Mouse (Mus musculus) right cerebral cortex, postnatal 10 days (tissue): ENCODE measurements around the gene Gm20716.

Experiments used
- DNase-seq, 2 experiments: peaks; one replicate each; pipeline ENCODE4 v3.0.0; 2021; ENCODE audit warnings: low spot score in 2 of 2

The Gm20716 gene

DNA sequence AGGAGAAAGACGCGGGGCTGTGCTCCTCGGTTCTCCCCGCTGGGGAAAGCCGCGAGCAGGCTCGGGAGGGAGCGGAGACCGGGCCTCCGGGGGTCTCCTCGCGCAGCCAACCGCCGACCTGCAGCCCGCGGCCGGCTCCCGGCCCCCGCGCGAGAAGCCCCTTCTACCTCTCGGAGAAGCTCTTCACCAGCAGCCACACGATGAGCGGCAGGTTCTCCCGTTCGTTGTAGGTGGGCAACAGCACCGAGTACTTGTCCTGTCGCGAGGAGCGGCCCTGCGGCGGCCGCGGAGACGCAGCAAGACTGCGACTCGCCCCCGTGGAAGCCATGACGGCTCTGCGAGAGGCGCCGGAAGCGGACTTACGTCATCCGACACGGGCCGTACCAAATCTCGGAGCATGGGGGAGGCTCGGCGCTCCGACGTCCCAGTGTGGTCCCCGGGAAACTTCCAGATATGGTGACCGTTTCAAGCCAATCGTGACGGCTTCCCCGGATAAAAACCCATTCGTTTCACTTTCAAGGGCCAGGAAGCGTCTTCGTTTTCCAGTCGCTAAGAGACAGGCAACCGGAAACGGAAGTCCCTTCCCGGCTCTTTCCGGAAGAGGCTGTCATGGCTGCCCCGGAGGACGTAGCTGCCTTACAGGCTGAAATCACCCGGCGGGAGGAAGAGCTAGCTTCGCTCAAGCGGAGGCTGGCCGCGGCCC lies at the start of gene Gm20716, which contains the start of the genes Dpm1 and Mocs3:
Gene Gm20716 (minus strand): TSS at position 339 of the 703 bp plus-strand sequence.
Gene Dpm1 (minus strand): TSS at position 566 of the 703 bp plus-strand sequence.
Gene Mocs3 (plus strand): TSS at position 597 of the 703 bp plus-strand sequence.
- peak; percentile 89 to 92 for DNase-seq

DNA sequence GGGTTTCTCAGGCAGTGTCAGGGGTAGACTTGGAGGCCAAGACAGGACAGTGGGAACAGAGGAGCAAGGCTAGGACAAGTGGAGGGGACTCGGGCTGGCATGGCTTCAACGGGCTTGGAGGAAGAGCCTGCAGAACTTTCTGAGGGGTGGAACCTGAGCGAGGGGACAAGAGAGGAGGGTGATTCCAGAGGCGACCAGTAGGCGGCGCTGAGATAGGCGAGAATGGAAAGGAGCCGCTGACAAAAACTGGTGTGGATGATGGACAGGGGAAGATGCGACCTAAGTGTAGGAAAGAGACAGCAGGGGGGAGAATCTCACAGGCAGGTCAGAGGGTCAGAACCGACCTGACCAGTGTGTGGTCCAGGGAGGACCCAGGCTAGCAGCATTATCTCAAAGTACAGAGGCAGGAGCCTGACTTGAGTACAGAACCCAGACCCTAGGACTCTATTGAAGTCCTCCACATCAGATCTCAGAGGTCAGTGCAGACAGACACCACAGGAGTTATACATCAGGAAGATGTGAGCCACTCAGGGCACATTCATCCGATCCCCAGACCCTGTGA lies 44.3 kb upstream of the Gm20716 start:
- DNase-seq, result peak in 1 of 2 experiments; percentile 80

DNA sequence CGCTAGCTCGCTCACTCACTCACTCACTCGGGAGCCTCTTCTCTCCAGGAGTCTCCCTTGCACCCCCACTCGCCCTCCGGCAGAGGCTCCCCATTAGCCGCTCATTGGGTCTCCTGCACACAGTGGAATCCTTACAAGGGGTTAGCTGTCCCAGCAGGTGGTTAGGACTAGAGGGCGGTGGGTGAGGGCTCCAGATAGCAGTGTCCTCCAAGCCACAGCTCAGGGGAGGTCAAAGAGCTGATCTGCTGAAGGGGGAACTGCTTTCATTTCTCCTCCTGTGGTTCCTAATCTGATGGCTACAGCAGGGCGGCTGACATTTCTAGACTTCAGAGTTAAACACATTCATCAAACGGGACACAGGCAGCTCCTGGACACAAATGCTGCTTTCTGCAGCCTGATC lies 43.2 kb upstream of the Gm20716 start:
- DNase-seq, result no peak

DNA sequence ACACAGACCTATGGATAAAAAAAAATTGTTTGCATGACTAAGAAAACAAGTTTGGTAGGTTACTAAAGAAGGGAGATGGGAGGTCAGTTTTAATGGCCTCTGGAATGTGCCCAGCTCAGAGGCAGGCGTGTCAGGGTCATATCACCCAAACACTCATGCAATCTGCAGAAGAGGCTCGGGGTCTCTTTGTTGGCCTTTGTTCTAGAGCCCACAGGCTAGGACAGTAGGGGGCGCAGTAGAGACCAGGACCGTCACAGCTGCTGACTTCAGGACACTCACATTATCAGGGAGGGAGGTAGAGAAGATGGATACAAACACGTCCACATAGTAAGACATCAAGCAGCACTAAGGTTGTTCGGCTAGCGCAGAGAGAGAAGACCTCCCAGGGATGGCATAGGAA lies 37.9 kb upstream of the Gm20716 start:
- DNase-seq, result no peak

DNA sequence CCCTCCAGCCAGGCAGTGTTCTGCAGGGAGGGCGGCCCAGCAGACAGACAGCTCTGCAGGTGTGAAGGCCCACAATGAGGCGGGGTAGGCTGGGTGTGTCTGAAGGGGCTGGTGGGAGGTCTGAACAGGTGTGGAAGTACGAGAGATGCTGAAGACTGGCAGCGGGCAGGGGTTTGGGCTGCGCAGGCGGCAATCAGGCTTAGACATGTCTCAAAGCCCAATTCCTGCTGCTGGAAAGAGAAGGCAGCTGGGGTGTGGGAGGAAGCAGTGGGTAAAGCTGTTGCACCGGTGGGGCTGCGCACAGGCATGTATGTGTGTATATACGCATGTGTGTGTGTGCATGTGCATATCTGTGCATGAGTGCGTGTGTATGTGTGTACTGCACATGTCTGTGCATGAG lies 30.7 kb upstream of the Gm20716 start:
- peak; percentile 68 to 80 for DNase-seq

DNA sequence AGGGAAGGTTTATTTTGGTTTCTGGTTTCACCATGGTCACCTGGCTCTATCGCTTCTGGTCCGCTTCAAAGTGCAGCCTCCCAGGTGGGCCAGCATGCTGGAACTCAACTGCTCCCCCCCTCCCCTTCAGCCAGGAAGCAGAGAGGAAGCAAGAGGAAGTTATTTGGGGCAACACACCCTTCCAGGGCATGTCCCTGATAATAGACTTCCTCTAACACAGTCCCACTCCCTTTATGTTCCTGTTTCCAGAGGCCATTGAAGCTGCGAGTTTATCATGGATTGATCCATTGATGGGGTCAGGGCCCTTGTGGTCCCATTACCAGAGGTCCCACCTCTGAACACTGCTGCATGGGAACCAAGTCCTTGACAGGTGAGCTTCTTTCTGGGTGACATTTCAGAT lies 30.0 kb upstream of the Gm20716 start:
- DNase-seq, result no peak

DNA sequence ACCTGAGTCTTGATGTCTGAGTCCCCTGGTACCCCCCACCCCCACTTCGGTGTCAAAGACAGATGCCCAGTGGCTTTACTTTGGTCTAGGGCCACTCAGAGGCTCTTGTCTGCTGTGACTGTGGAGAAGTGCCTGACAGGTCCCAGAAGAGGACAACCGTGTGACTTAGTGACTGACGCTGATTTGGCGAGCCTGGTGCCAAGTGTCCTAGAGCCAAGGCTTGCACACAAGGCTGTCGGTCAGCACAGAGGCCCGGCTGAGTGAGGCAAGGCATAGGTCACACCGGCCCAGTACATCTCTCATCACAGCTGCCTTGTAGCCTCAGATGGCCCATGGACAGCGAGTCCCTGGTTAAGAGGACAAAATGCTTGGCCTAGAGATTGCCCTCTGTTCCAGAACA lies 28.9 kb upstream of the Gm20716 start:
- DNase-seq, result no peak

DNA sequence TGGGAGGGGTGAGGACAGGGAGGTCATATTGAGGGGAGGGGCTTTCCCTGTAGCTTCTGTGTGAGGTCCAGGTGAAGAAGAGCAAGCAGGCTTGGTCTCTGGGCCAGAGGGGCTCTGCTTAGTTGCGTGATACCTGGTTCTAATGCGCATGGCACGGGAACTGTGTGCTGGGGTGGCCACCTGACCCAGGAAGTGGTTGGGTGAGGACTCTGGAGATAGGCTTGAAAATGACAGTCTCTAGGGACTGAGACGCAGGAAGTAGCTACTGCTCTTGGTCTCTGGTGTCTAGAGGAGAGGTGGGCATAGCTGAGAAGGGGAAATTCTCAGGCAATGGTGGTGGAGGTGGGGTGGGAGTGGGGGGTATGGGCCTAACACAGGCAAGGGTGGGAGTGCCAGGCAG lies 27.0 kb upstream of the Gm20716 start:
- no peak for DNase-seq

DNA sequence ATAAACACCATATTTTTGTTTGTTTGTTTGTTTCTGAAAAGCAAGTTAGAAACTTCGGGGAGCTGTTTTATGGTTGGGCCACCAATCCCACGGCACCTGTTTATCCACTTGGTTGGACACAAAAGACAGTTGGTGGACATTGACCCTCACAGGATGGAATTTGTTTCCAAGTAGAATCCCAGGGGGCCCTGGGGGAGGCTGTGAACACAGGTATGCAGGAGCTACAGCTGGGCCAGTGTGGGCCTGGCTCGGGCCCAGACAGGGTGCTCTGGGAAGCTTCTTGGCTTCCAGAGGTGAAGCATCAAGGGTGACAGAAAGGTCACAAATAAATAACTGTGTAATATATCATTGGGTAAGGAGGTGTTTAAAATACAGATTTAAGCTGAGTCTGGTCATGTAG lies 26.3 kb upstream of the Gm20716 start:
- no peak for DNase-seq

DNA sequence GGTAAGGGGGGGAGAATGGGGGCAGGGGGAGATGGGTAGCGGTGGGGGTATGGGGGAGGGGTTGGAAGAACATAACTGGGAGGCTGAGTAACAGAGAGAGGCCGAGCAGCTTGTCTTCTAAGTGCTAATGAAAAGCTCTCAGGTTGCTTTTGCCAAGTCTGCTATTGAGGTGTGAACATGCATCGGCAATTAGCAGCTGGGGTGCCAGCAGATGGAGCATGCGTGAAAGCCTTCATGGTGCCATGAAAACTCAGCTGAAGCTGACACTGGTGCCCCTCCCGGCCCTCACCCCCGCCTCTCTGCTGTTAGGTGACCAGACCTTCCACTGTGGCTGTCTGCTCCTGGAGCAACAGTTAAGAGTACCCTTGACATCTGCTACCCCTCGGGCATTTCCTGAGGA lies 23.7 kb upstream of the Gm20716 start:
- DNase-seq, result peak; percentile 65 to 85

DNA sequence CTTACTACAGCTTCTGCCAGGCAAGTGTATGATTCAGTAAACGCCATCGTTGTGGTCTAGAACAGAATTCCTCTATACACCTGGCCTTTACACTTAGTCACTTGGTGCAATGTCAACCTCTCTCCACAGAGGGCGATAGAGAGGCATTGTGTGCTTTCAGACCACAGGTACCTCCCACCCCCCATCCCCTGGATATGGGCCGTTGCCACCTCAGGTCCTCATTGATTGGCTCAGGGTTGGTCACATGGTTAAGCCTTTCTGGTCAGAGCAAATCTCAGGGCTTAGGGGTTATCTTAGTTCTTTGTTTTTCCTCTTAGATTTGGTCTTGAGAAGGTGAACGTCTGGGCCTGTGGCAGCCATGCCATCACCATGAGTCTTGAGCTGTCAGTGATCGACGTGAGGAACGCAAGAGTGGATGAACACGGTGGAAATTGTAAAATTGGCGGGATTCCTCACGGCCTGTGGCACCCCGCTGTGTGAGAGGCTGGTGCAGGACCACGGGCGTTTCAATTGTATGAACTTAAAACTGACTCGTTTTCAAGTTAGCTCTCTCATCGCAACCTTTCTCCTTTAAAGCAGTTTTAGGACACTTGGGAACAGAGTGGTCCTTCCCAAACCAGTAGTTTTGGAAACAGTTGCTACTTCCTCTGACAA lies 22.6 kb upstream of the Gm20716 start:
- no peak for DNase-seq

DNA sequence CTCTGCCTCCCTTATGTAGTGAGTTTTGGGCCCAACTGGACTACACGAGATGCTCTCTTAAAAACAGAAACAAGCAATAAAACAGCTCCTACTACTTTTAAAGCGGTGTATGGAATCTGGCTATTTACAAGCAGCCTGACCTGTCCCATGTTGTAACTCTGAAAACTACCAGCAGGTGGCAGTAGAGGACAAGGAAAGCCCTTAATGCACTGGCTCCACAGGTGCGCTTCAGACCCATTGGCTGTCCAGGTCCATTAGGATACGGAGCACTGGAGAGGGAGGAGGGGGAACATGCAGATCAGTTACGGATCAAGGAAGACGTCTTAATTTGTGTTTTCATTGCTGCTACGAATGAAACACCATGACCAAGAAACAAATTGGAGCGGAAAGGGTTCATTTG lies 20.1 kb upstream of the Gm20716 start:
- DNase-seq, result peak; percentile 87 to 91

DNA sequence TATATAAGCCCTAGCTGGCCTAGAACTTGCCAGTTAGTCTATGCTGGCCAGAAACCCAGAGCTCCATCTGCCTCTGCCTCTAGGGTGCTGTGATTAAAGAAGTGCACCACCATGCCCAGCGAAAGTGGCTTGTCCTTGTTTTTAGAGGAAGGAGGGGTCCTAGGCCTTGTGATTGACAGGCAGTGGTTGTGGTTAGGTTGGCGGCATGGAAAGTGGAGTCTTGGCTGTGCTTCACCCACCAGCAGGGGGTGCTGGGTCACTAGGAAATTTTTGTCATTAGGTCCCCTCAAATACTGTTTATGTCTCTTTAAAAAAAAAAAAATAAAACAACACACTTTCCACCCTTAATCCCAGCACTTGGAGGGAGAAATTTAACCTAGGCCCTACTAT lies 18.7 kb upstream of the Gm20716 start:
- no peak for DNase-seq

DNA sequence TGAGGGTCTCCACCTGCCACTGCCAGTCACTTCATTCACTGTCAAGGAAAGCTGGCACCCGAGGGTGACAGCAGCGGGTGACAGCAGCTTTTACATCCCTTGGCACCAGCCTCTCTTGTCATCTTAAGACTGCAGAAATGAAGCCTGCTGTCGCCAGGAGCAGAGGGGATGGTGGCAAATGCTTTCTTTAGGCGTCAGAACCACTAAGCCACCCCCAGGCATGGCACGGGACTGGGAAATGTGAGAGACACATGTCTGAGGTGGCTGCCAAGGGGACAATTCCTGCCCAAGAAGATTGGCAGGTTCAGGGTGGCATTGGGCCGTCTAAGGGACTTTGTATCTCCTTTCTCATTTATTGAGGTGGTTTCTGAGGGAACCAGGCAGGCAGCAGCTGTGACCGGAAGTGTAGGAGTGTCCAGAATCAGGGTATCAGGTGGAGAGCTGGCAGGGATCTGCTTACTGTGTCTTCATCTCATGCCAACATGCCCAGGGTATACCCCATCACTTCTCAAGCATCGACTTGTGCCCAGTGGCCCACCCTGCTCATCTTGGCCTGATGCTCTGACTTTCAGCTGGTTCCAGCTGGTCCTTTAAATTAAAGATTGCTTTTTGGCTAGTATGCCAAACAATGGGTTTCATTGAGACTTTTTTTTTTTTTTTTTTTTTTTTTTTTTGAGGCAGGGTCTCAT lies 18.1 kb upstream of the Gm20716 start:
- no peak for DNase-seq

DNA sequence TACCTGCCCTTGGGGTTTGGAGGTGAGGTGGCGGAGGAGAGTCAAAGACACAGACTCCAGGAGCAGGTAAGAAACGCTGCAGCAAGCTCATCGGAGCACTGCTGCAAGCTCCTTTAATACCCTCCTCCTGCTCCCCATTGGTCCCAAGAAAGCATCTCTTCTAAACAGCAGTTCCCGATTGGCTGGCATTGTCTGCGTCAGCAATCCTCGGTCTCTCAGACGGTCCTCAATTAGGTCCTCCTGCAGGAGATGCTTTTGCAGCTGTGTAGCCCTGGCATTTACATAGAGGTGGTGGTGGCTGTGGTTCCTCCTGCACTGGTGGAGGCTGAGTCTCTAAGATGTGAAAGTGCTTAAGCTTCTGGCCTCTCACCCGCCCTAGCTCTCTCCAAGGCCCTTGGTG lies 15.4 kb upstream of the Gm20716 start:
- no peak for DNase-seq

DNA sequence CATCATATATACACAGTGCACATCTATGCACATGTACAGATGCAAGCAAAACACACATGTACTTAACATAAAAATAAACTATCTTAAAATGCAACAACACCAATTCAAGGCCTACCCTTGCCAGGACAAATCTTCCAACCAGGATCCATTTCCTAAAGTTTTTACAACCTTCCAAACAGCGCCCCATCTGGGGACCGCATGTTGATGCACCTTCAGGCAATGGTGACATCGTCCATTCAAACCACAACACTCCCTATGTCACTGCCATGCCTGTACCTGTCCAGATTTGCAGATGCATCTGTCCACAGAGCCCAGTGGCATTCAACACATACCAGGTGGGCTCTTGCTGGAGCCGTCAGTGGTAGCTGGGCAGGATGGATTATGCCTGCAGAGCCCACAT lies 13.1 kb upstream of the Gm20716 start:
- DNase-seq, result no peak

DNA sequence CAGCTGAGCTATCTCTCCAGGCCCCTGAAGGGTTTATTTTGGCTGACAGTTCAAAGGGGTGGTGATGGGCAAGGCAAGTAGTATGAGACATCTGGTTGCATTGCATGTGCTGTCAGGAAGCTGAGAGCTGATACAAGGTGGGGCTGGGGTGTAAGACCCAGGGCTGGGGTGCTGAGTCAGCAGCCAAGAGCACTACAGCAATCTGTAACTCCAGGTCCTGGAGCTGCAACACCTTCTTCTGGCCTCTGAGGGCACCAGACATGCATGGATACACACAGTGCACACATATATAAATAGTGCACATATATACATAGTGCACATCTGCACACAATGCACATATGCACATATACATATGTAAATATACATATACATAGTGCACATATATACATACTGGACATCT lies 12.7 kb upstream of the Gm20716 start:
- no peak for DNase-seq

DNA sequence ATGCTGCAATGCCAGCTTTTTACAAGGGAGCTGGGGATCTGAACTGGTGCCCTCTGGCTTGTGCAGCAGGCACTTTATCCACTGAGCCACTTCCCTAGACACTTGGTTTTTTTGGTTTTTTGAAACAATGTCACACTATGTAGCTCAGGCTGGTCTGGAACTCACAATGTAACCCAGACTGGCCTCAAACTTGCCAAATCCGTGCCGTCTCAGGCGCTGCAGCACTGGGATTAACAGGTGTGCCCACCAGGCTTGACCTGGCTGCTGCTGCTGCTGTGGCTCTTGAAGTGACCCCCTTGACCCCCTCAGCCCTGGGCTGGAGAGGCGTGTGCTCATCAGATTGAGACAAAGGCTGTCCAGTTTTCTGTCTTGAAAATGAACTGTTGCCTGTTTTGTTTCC lies 8.2 kb upstream of the Gm20716 start:
- DNase-seq, result no peak

DNA sequence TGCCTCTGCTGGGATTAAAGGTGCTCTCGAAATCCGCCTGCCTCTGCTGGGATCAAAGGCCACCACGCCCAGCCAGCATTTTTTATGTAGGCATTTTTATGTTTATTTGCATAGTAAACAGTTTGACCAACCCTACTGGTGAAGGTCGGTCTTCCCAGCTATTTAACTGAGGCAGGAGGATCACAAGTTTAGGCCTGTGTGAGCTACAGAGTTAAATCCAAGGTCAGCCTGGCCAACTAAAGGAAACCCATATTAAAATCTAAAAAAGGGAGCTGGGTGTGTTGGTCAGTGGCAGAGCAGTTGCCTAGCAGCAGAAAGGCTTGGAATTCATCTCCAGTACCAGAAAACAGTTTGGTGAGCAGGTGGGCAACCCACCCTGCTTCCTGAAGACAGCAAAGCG lies 3.1 kb upstream of the Gm20716 start:
- no peak for DNase-seq

DNA sequence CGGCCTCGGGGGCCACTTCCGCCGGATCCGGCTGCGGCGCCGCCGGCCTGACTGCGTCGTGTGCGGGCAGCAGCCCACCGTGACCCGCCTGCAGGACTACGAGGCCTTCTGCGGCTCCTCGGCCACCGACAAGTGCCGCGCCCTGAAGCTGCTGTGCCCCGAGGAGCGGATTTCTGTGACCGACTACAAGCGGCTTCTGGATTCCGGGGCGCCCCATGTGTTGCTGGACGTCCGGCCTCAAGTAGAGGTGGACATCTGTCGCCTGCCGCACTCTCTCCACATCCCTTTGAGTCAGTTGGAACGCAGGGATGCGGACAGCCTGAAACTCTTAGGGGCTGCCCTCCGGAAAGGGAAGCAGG lies 1.3 kb upstream of the Gm20716 start:
- DNase-seq, result no peak

DNA sequence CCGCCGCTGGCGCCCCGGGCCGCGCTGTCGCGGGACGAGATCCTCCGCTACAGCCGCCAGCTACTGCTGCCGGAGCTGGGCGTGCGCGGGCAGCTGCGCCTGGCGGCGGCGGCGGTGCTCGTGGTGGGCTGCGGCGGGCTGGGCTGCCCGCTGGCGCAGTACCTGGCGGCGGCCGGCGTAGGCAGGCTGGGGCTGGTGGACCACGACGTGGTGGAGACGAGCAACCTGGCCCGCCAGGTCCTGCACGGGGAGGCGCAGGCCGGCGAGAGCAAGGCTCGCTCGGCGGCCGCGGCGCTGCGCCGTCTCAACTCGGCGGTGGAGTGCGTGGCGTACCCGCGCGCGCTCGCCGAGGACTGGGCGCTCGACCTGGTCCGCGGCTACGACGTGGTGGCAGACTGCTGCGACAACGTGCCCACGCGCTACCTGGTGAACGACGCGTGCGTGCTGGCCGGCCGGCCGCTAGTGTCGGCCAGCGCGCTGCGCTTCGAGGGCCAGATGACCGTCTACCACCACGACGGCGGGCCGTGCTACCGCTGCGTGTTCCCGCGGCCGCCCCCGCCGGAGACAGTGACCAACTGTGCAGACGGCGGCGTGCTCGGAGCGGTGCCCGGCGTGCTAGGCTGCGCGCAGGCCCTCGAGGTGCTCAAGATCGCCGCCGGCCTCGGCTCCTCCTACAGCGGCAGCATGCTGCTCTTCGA lies 758 bp upstream of the Gm20716 start:
- peak in 1 of 2 experiments; percentile 46 for DNase-seq
